Mouse (Mus musculus) stomach, embryonic 16.5 days (tissue): ENCODE measurements around the gene Mknk2. TPM values are rescaled to one million over a fixed set of nuclear protein-coding genes. Genes with fewer than 3 reads are reported as not detected.
A peak's percentile ranks its signal among the peaks of the same experiment; 100 is the strongest.

Source experiments
- ATAC-seq: fragments of 200-750 bp; cut with Nextera tagmentation; 2 replicates; pipeline ENCODE4 v1.8.0; 2017; ENCODE audit warnings: moderate number of reproducible peaks, moderate TSS enrichment; ENCODE audit not compliant: insufficient read depth, low FRiP score
- H3K27ac ChIP-seq: fragments of 300-500 bp; sonication (generic); 2 replicates; pipeline ENCODE4 v1.5.1; 2014; ENCODE audit warnings: low read length
- H3K27me3 ChIP-seq: fragments of 300-500 bp; sonication (generic); 2 replicates; pipeline ENCODE4 v1.6.1; 2014; ENCODE audit warnings: low read length, control low read depth, mixed read lengths; ENCODE audit not compliant: control insufficient read depth, insufficient read depth
- H3K36me3 ChIP-seq: fragments of 300-500 bp; sonication (generic); 2 replicates; pipeline ENCODE4 v1.6.1; 2014; ENCODE audit warnings: low read length; ENCODE audit not compliant: control insufficient read depth, insufficient read depth
- H3K4me1 ChIP-seq: fragments of 300-500 bp; sonication (generic); 2 replicates; pipeline ENCODE4 v1.6.1; 2014; ENCODE audit warnings: low read length, control low read depth, mixed read lengths; ENCODE audit not compliant: control insufficient read depth, insufficient read depth
- H3K4me2 ChIP-seq: fragments of 300-500 bp; sonication (generic); 2 replicates; pipeline ENCODE4 v1.6.1; 2014; ENCODE audit warnings: low read depth, low read length, mixed read lengths
- H3K4me3 ChIP-seq: fragments of 300-500 bp; sonication (generic); replicated peaks from 2 replicates; pipeline ENCODE4 v1.5.1; 2014; ENCODE audit warnings: mild to moderate bottlenecking, low read length
- H3K9ac ChIP-seq: fragments of 300-500 bp; sonication (generic); 2 replicates; pipeline ENCODE4 v1.6.1; 2014; ENCODE audit warnings: low read length
- H3K9me3 ChIP-seq: fragments of 300-500 bp; sonication (generic); replicated peaks from 2 replicates; pipeline ENCODE4 v1.6.1; 2016; ENCODE audit warnings: low read length, control low read depth; ENCODE audit not compliant: control insufficient read depth
- WGBS: fragments of 180-500 bp; shearing (Covaris S2); extraction: QIAGEN DNeasy Blood & Tissue Kit; methylation state at CpG from one replicate; pipeline ENCODE4 v1.1.7; 2014; 5-methylcytosine and 5-hydroxymethylcytosine counted together
- polyA plus RNA-seq: library from polyadenylated mRNA; unstranded; fragments of >200 nt; fragmentation: Nextera tagmentation; extraction: Ambion mirVana; gene quantifications from 2 replicates; pipeline ENCODE4 v1.2.1, GENCODE M21; 2015

Gene Mknk2
- polyA plus RNA-seq, 1 experiment from 2014 or later, result 45.1 TPM

- H3K27me3 ChIP-seq, result no peaks in the 10 kb centered on the region
- H3K9me3 ChIP-seq, result no peaks in the 10 kb centered on the region
- ATAC-seq, result no peak
- no peak overlapping the region for H3K4me2 ChIP-seq
- H3K27ac ChIP-seq, result no peak overlapping the region
- H3K36me3 ChIP-seq, result peaks cover 18% of the 10 kb centered on the region; the same call in 1 of the 2 replicates
- WGBS, result 88% methylated on average over 1 of the region's 1 CpGs
- no peak overlapping the region for H3K9ac ChIP-seq
- peaks cover 14% of the 10 kb centered on the region for H3K4me1 ChIP-seq
- no peak overlapping the region for H3K4me3 ChIP-seq
Measured at GRCm38 (mm10) chr10:80683647-80684046, 5.7 kb upstream of the Mknk2 start.

- no peak overlapping the region for H3K4me2 ChIP-seq
- H3K9ac ChIP-seq, result no peak overlapping the region
- ATAC-seq, result no peak
- H3K9me3 ChIP-seq, result no peaks in the 10 kb centered on the region
- H3K4me3 ChIP-seq, result no peak overlapping the region
- H3K4me1 ChIP-seq, result peaks cover 31% of the 10 kb centered on the region
- 92% methylated on average over 6 of the region's 6 CpGs for WGBS
- H3K27ac ChIP-seq, result no peak overlapping the region
- H3K36me3 ChIP-seq, result peaks cover 17% of the 10 kb centered on the region; the same call in 1 of the 2 replicates
- H3K27me3 ChIP-seq, result no peaks in the 10 kb centered on the region
Measured at GRCm38 (mm10) chr10:80682003-80682402, 4.1 kb upstream of the Mknk2 start.

GRCm38 (mm10) chr10:80680260-80680696 is 2.4 kb upstream of the Mknk2 start:
- WGBS, result 84% methylated on average over 2 of the region's 2 CpGs
- Histone ChIP-seq H3K4me1 (peaks cover 32% of the 10 kb centered on the region), H3K9me3 (no peaks in the 10 kb centered on the region), H3K9ac (no peak overlapping the region), H3K27me3 (no peaks in the 10 kb centered on the region), H3K4me2 (no peak overlapping the region), H3K36me3 (peaks cover 5% of the 10 kb centered on the region; the same call in 1 of the 2 replicates), H3K4me3 (no peak overlapping the region), H3K27ac (peak overlapping the region; percentile 100)
- no peak for ATAC-seq

- no peaks in the 10 kb centered on the region for H3K36me3 ChIP-seq
- WGBS, result 63% methylated on average over 9 of the region's 9 CpGs
- peak overlapping the region; percentile 1; the same call in 1 of the 2 replicates for H3K9ac ChIP-seq
- no peak overlapping the region for H3K4me2 ChIP-seq
- ATAC-seq, result no peak
- no peaks in the 10 kb centered on the region for H3K27me3 ChIP-seq
- H3K9me3 ChIP-seq, result no peaks in the 10 kb centered on the region
- H3K4me1 ChIP-seq, result peaks cover 33% of the 10 kb centered on the region
- peak overlapping the region; percentile 100 for H3K27ac ChIP-seq
- H3K4me3 ChIP-seq, result no peak overlapping the region
Measured at GRCm38 (mm10) chr10:80679556-80680259, 1.8 kb upstream of the Mknk2 start.

- H3K9ac ChIP-seq, result peak overlapping the region; percentile 62; the same call in 1 of the 2 replicates
Measured at GRCm38 (mm10) chr10:80678601-80679377, 877 bp upstream of the Mknk2 start.

GRCm38 (mm10) chr10:80677128-80677875 is 610 bp downstream of the Mknk2 start:
- Histone ChIP-seq H3K27me3 (no peaks in the 10 kb centered on the region), H3K4me1 (peaks cover 57% of the 10 kb centered on the region), H3K36me3 (no peaks in the 10 kb centered on the region), H3K9ac (peak overlapping the region; percentile 77), H3K4me2 (peak overlapping the region; percentile 90), H3K4me3 (peak overlapping the region; percentile 98), H3K9me3 (no peaks in the 10 kb centered on the region), H3K27ac (peak overlapping the region; percentile 100)
- ATAC-seq, result no peak
- WGBS, result 22% methylated on average over 9 of the region's 9 CpGs

More at GRCm38 (mm10) chr10:80678601-80679377, 877 bp upstream of the Mknk2 start:
- H3K4me2 ChIP-seq, result peak overlapping the region; percentile 90; the same call in 1 of the 2 replicates
- no peak for ATAC-seq
- H3K4me1 ChIP-seq, result peaks cover 42% of the 10 kb centered on the region
- H3K4me3 ChIP-seq, result no peak overlapping the region
- WGBS, result 55% methylated on average over 7 of the region's 10 CpGs
- no peaks in the 10 kb centered on the region for H3K27me3 ChIP-seq
- H3K9me3 ChIP-seq, result no peaks in the 10 kb centered on the region
- no peaks in the 10 kb centered on the region for H3K36me3 ChIP-seq
- H3K27ac ChIP-seq, result peak overlapping the region; percentile 100

- H3K27ac ChIP-seq, result peak overlapping the region; percentile 100
- peaks cover 58% of the 10 kb centered on the region for H3K4me1 ChIP-seq
- H3K4me3 ChIP-seq, result peak overlapping the region; percentile 98
- H3K27me3 ChIP-seq, result no peaks in the 10 kb centered on the region
- peak; percentile 93 for ATAC-seq
- WGBS, result under 1% methylated on average over 74 of the region's 78 CpGs
- peak overlapping the region; percentile 90 for H3K4me2 ChIP-seq
- H3K9ac ChIP-seq, result peak overlapping the region; percentile 98
- no peaks in the 10 kb centered on the region for H3K9me3 ChIP-seq
- peaks cover 3% of the 10 kb centered on the region; the same call in 1 of the 2 replicates for H3K36me3 ChIP-seq
Measured at GRCm38 (mm10) chr10:80676198-80676928, 1.5 kb downstream of the Mknk2 start.

GRCm38 (mm10) chr10:80675405-80676197 is 2.3 kb downstream of the Mknk2 start:
- under 1% methylated on average over 29 of the region's 54 CpGs for WGBS
- H3K9ac ChIP-seq, result peak overlapping the region; percentile 98
- no peaks in the 10 kb centered on the region for H3K9me3 ChIP-seq
- H3K27me3 ChIP-seq, result no peaks in the 10 kb centered on the region
- peaks cover 58% of the 10 kb centered on the region for H3K4me1 ChIP-seq
- ATAC-seq, result 0 out of 2 replicates have a peak, but pooled peaks have one; percentile 0
- peak overlapping the region; percentile 77 for H3K4me2 ChIP-seq
- peak overlapping the region; percentile 84 for H3K27ac ChIP-seq
- peak overlapping the region; percentile 98 for H3K4me3 ChIP-seq
- H3K36me3 ChIP-seq, result peaks cover 9% of the 10 kb centered on the region
